Mouse (Mus musculus): Measurements from ENCODE around the gene Kpna7. TPM values are rescaled to one million over a fixed set of nuclear protein-coding genes. Genes with fewer than 3 reads are reported as not detected.
"Not testable (repeated sequence)": the region's sequence is repeated elsewhere in the genome, so short reads cannot be mapped to it uniquely, and the experiment has no call there.

The Kpna7 gene
- polyA plus RNA-seq, 3 experiments from 2014 or later = not detected

DNA sequence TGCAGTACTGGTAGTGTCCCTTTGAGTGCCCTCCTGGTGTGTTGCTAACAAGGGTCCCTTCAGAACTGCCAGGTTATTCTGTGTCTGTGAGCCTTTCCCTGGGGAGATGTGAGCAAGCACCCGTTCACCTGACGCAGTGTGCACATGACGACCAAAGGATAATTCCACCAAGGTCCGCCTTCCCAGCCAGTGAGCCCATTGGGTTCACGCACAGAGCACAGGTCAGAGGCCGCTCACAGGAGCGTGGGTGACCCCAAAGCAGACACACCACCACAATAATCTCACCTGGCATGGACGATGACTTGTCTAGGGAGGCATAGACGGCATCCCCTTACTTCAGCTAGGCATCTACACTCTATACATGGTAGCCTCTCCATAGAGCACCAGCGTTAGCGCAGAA lies 17.6 kb upstream of the Kpna7 start:
- ATAC-seq = not testable (repeated sequence)

DNA sequence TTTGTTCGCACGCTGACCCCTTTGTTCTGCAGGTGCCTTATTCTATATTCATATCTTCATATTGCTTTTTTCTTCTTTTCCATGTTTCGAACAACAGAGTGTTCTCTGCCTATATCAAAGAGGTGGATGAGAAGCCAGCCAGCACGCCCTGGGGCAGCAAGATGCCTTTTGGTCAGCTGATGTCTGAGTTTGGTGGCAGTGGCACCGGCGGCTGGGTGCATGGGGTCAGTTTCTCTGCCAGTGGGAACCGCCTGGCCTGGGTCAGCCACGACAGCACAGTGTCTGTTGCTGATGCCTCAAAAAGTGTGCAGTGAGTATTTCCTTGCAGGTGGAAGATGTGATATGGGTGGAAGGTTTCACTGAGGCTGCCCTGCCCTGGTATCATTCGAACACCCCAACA lies 17.1 kb upstream of the Kpna7 start:
- ATAC-seq = no peak

DNA sequence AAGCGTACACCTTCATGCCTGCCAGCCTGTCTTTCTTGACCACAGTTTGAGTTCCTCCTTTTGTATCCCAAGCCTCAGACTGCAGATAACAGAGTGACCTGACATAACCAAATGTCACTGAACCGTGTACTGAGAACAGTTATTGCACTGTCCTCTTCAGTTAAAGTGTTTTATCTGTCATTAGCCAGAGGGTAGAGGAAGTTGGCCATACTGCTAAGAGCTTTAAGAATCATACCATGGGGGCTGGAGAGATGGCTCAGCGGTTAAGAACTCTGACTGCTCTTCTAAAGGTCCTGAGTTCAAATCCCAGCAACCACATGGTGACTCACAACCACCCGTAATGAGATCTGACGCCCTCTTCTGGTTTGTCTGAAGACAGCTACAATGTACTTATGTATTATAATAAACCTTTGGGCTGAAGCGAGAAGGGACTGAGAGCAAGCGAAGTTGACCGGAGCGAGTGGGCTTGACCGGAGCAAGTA lies 14.6 kb upstream of the Kpna7 start:
- ATAC-seq = no peak

GRCm38 (mm10) chr5:145096195-145096594 lies 12.4 kb upstream of the Kpna7 start:
- ATAC-seq = no peak

DNA sequence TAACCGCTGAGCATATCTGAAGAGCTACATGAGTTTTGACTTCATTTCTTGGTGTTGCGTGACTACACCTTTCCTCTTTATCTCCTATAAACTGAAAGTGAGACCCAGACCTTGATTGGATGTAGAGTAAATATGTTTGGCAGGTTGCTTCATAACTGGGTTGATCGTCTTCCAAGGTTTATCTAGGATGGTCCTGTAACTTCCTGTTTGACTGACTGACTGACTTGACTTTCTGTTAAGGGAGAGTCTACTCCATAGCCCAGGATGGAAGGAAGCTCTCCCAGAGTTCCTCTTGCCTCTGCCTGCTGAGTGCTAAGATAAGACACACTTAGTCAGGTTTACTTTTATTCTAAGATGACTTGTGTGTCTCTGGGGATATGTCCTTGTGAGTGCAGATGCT lies 6.0 kb upstream of the Kpna7 start:
- no peak for ATAC-seq

DNA sequence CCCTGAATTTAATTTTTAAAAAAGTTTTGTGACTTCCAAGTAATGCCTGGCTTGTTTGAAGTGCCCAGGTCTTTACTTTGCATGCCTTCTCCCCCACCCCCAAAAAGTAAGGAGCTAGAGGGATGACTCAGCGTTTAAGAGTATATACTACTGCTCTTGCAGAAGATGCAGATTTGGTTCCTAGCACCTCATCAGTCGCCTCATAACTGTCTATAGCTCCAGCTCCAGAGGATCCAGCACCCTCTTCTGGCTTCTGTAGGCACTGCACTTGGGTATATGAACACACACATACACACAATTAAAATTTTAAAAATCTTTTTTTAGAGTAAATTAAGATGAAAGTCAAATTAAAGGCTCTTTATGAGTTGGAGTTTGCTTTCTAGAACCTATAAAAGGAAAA lies 4.4 kb upstream of the Kpna7 start:
- ATAC-seq = no peak

DNA sequence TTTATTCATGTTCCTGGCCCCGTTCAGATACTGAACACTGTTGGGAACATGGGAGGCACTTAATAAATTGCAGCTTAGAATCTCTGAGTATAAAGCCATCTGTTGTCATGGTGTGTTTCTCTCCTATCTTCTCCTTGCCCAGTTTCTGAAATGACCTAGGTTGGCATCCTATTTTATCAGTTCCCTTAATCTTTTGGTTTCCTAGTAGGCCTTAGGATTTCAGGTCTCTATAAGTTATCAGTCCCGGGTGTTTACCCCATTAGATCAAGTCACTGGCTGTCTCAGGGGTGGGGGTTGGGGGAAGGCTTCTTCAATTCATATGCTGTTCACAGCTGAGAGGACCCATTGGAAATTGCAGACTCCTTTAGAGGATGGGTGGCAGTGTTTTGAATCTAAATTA lies 992 bp upstream of the Kpna7 start:
- ATAC-seq = no peak

DNA sequence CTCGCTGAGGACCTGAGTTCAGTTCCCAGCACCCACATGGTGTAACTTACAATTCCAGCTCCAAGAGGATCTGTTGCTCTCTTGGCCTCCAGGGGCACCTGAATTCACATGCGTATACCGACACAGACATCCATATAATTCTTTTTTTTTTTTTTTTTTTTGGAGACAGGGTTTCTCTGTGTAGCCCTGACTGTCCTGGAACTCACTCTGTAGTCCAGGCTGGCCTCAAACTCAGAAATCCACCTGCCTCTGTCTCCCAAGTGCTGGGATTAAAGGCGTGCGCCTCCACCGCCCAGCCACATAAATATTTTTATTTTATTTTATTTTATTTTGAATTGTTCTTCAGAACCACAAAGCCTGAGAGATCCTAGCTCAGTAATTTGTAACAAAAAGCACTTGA lies 629 bp downstream of the Kpna7 start:
- not testable (repeated sequence) for ATAC-seq

DNA sequence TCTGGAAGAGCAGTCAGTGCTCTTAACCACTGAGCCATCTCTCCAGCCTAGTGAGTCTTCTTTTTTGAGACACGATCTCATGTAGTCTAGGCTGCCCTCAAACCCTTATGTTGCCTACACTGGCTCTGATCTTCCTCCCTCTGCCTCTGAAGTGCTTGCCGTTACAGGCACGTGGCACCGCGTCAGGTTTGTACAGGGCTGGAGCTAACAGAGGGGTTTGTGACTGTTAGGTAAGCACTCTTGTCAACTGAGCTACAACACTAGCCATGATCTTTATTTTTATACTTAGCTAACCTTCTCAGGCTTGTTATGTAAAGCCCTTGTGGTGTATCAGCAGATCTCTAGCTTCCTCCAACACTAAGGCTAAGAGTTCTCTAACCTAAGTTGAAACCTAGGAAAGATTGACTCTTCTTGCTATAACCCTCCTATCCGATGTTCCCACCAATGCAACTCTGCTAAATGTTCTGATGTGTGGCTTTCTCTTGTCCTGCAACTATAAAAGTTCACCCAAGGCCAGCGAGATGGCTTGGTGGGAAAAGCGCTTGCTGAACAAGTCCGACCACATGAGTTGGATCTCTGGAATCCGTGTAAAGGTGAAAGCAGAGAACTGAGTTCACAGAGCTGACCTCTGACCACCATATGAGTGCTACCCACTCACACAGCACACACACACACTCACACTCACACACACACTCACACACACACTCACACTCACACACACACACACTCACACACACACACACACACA lies 1.8 kb downstream of the Kpna7 start:
- no peak for ATAC-seq

- no peak for ATAC-seq
Observed at GRCm38 (mm10) chr5:145075081-145075480, 8.7 kb downstream of the Kpna7 start.

- no peak for ATAC-seq
Observed at GRCm38 (mm10) chr5:145071342-145071741, 12.5 kb downstream of the Kpna7 start.

- peak; percentile 38 for ATAC-seq
Observed at GRCm38 (mm10) chr5:145069707-145070106, 14.1 kb downstream of the Kpna7 start.

DNA sequence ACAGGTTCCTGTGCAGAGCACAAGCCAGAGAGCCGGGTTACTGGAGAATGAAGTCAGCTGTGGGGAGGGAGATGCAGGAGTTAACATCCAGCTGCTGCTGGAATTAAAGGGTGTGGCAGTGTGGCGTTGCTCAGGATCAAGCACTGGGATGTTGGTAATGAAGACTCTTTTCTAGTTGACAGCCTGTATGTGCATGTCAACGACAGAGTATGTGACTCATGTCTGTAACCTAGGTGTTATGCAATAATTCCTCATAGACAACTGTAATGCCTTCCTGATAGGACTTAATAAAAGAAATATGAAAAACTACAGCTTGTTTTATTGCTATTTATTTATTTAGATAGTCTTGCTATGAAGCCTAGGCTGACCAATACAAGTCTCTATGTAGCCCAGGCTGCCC lies 15.0 kb downstream of the Kpna7 start:
- no peak for ATAC-seq

- no peak for ATAC-seq
Observed at GRCm38 (mm10) chr5:145064765-145065340, 19.0 kb downstream of the Kpna7 start.

DNA sequence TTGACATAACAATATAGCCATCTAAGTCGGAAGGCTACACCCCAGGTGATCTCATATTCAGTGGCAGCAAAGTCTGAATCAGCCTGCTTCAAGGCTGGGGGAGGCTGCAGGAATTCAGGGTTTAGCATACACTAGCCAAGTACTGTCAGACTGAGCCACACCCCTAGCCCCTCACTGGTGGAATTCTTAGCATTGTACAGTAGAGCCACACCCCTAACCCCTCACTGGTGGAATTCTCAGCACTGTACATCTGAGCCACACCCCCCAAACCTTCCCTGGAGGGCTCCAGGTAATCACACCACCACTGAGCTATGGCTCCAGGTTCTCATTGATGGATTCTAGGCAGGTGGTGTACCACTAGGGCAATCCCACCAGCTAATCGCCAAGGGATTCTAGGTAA lies 24.3 kb downstream of the Kpna7 start:
- ATAC-seq = no peak

GRCm38 (mm10) chr5:145058722-145059121 lies 25.1 kb downstream of the Kpna7 start:
- ATAC-seq = no peak

DNA sequence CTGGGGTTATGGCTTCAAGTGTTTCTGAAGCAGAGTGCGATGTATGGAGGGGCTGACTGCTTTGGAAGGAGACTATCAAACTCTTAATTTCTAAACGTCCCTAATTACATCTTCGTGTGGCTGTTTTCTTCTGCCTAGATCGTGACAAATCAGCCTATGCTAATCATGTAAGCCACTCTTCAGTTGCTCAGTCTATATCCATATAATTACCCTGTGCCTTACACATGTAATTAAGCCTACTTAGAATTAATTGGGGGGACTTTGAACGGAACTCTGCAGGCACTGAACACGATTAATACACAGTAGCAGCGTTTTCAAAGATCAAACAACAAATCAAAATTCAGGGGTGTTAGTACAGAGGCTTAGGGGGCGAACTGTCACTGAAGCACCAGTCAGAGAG lies 25.9 kb downstream of the Kpna7 start:
- no peak for ATAC-seq

- ATAC-seq = not testable (repeated sequence)
Observed at GRCm38 (mm10) chr5:145054187-145054586, 29.6 kb downstream of the Kpna7 start.

DNA sequence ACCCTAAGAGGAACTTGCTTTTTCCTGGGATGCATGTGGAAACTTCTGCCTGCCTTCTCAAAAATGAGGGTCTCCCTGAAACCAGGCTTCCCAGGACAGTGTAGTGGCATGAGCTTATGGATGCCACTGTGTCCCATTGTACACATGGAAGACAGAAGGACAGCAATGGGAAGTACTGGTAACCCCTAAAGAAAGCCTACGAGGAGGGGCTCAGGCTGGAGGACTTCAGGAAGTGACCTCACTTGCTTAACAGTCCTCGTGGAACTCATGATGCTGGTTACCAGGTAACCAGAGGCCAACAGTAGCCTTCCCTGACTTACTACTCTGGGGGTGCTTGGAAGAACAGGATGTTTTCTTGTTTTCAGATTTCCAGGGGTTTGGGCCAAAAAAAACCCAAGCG lies 41.1 kb downstream of the Kpna7 start, which contains the start of gene 1700018F24Rik:
Gene 1700018F24Rik (plus strand): TSS at position 301 of the 400 bp plus-strand sequence.
- not testable (repeated sequence) for ATAC-seq

DNA sequence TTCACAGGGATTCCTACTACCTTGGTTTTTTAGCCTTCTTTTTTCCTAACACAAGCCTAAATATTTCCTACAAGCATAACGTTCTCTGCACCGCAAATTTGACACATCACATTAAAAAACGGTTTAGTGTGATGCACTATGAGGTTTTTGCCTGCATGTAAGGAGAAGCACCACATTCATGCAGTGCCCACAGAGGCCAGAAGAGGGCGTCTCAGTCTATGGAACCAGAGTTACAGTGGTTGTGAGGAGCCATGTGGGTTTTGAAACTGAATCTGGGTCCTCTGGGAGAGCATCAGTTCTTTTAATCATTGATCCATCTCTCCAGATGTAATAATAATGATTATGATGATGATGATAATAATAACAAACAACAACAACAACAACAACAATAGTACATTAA lies 42.2 kb downstream of the Kpna7 start:
- no peak for ATAC-seq

DNA sequence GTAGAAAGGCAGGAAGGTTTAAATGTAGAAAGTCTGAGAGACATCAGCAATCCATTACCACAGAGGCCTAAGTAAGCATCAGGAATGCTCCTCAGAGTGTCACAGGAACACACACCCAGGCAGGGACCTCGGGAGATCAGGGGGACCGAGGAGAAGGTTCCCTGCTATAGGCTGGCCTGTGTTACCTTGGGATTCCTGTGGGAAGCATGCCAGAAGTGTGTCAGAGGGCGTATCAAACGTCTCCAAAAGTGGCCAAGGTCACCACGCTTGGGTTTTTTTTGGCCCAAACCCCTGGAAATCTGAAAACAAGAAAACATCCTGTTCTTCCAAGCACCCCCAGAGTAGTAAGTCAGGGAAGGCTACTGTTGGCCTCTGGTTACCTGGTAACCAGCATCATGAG lies 51.4 kb downstream of the Kpna7 start, which contains the start of gene Gm4871:
Gene Gm4871 (minus strand): TSS at position 364 of the 400 bp plus-strand sequence.
- not testable (repeated sequence) for ATAC-seq

- not testable (repeated sequence) for ATAC-seq
Observed at GRCm38 (mm10) chr5:145030476-145030875, 53.4 kb downstream of the Kpna7 start.

GRCm38 (mm10) chr5:145020712-145021111 lies 63.1 kb downstream of the Kpna7 start:
- ATAC-seq = not testable (repeated sequence)

DNA sequence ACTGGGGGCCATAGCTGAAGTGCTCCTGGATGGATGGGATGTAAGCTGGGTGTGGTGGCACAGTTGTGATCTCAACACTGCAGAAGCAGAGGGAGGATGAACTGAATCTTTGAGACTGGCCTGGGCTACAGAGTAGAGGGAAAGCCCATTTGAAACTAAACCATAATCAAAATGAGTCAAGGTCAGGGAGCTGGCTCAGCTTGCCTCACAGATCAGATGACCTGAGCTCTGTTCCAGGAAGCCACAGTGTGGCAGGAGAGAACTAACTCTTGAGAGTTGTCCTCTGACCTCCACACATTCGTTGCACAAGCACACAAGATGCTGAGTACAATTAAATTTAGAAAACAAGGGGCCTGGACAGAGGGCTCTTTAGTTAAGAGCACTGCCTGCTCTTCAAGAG lies 63.6 kb downstream of the Kpna7 start:
- not testable (repeated sequence) for ATAC-seq
